Mouse (Mus musculus) stomach, postnatal 0 days (tissue): ENCODE results near the gene Map2k6. TPM values are rescaled to one million over a fixed set of nuclear protein-coding genes. Genes with fewer than 3 reads are reported as not detected.

Source experiments
- ATAC-seq: fragments of 200-750 bp; cut with Nextera tagmentation; 2 replicates; pipeline ENCODE4 v1.8.0; 2017; ENCODE audit not compliant: low FRiP score, low TSS enrichment
- DNase-seq: peaks from one replicate; pipeline ENCODE4 v3.0.0-alpha.2; 2016; ENCODE audit warnings: low spot score
- H3K27ac ChIP-seq: fragments of 300-500 bp; sonication (generic); replicated peaks from 2 replicates; pipeline ENCODE4 v1.5.1; 2014; ENCODE audit warnings: mild to moderate bottlenecking, control low read depth
- H3K27me3 ChIP-seq: fragments of 300-500 bp; sonication (generic); 2 replicates; pipeline ENCODE4 v1.6.1; 2014; ENCODE audit warnings: low read length; ENCODE audit not compliant: control insufficient read depth, insufficient read depth
- H3K36me3 ChIP-seq: fragments of 300-500 bp; sonication (generic); 2 replicates; pipeline ENCODE4 v1.6.1; 2014; ENCODE audit warnings: low read length, mixed read lengths; ENCODE audit not compliant: control insufficient read depth, insufficient read depth
- H3K4me1 ChIP-seq: fragments of 300-500 bp; sonication (generic); replicated peaks from 2 replicates; pipeline ENCODE4 v1.6.1; 2014; ENCODE audit warnings: antibody characterized with exemption; ENCODE audit not compliant: control insufficient read depth, insufficient read depth
- H3K4me2 ChIP-seq: fragments of 300-500 bp; sonication (generic); replicated peaks from 2 replicates; pipeline ENCODE4 v1.6.1; 2014; ENCODE audit warnings: low read depth, mild to moderate bottlenecking, control low read depth, moderate library complexity
- H3K4me3 ChIP-seq: fragments of 300-500 bp; sonication (generic); 2 replicates; pipeline ENCODE4 v1.5.1; 2014; ENCODE audit warnings: low read depth, low read length, control low read depth
- H3K9ac ChIP-seq: fragments of 300-500 bp; sonication (generic); 2 replicates; pipeline ENCODE4 v1.6.1; 2014; ENCODE audit warnings: mild to moderate bottlenecking, low read length, control low read depth, mixed read lengths
- H3K9me3 ChIP-seq: fragments of 300-500 bp; sonication (generic); 2 replicates; pipeline ENCODE4 v1.6.1; 2016; ENCODE audit warnings: low read length; ENCODE audit not compliant: control insufficient read depth
- CTCF ChIP-seq: IDR thresholded peaks from 2 replicates; pipeline ENCODE4 v1.5.1; 2016; ENCODE audit warnings: antibody characterized with exemption, low read depth, mild to moderate bottlenecking, moderate library complexity
- EP300 ChIP-seq: optimal IDR thresholded peaks from 2 replicates; pipeline ENCODE3; 2016; ENCODE audit warnings: antibody characterized with exemption
- WGBS: fragments of 180-500 bp; shearing (Covaris S2); extraction: QIAGEN DNeasy Blood & Tissue Kit; methylation state at CpG from one replicate; pipeline ENCODE4 v1.1.7; 2014; 5-methylcytosine and 5-hydroxymethylcytosine counted together
- polyA plus RNA-seq: library from polyadenylated mRNA; unstranded; fragments of >200 nt; fragmentation: Nextera tagmentation; extraction: Ambion mirVana; gene quantifications from 2 replicates; pipeline ENCODE4 v1.2.1, GENCODE M21; 2015

Gene Map2k6
- polyA plus RNA-seq, 1 experiment from 2014 or later: 6.0 TPM

GRCm38 (mm10) chr11:110409776-110410175, 10.9 kb downstream of the Map2k6 start:
- Histone ChIP-seq H3K9ac (no peak overlapping the region), H3K4me3 (no peak overlapping the region), H3K9me3 (no peaks in the 10 kb centered on the region), H3K4me1 (0 out of 2 replicates have a peak, but pooled peaks cover 3% of the 10 kb centered on the region), H3K27ac (no peak overlapping the region), H3K27me3 (no peaks in the 10 kb centered on the region), H3K36me3 (no peaks in the 10 kb centered on the region), H3K4me2 (no peak overlapping the region)
- ATAC-seq (no peak), DNase-seq (peak; percentile 55)
- TF ChIP-seq EP300 (no peak), CTCF (peak; percentile 60)
- 65% methylated on average over 9 of the region's 9 CpGs for WGBS

DNA sequence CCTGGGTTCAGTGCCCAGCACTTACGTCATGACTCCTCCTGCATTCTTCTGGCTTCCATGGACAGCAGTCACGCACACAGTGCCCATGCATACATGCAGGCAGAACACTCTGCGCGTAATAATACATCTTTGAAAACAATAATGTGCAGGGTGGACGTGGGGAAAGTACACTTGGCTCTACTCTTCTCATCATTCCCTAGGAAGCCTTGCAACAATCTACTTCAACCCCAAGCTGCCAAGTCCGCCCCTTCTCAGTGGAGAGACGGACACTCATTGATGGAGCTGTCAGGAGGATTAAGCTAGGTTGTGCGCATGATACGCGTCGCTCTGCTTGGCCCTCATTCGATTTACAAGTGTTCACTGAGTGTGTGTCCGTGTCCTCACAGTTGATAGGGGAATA, 12.7 kb downstream of the Map2k6 start:
- no peak overlapping the region for H3K9ac ChIP-seq
- H3K4me3 ChIP-seq: no peak overlapping the region
- no peaks in the 10 kb centered on the region for H3K36me3 ChIP-seq
- H3K9me3 ChIP-seq: no peaks in the 10 kb centered on the region
- no peaks in the 10 kb centered on the region for H3K27me3 ChIP-seq
- ATAC-seq (no peak), DNase-seq (no peak)
- no peak for TF ChIP-seq EP300
- no peak for TF ChIP-seq CTCF
- WGBS: 90% methylated on average over 13 of the region's 13 CpGs
- no peak overlapping the region for H3K27ac ChIP-seq
- no peaks in the 10 kb centered on the region for H3K4me1 ChIP-seq
- H3K4me2 ChIP-seq: no peak overlapping the region

DNA sequence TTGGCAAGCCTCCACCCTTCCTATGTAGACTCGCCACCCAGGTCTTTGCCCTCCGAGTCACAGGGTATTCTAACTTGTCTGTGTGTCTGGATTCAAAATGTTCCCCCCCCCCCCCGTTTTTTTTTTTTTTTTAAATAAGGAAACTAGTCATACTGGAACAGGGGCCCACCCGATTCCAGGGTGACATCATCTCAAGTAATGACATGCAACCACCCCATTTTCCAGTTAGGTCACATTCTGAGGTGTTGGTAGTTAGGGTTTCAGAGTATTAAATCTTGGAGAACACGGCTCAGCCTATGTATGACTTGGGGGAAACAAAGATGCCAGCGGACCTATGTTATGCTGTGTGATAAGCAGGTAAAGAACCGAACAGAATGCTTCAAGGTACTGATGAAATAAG, 15.3 kb downstream of the Map2k6 start:
- WGBS: 72% methylated on average over 7 of the region's 7 CpGs
- H3K4me3 ChIP-seq: no peak overlapping the region
- TF ChIP-seq CTCF: no peak
- no peak for TF ChIP-seq EP300
- H3K4me2 ChIP-seq: no peak overlapping the region
- H3K27ac ChIP-seq: peak overlapping the region; percentile 63; the same call in 1 of the 2 replicates
- H3K9me3 ChIP-seq: no peaks in the 10 kb centered on the region
- H3K4me1 ChIP-seq: no peaks in the 10 kb centered on the region
- H3K27me3 ChIP-seq: no peaks in the 10 kb centered on the region
- DNase-seq: no peak
- ATAC-seq: no peak
- no peaks in the 10 kb centered on the region for H3K36me3 ChIP-seq
- H3K9ac ChIP-seq: no peak overlapping the region

DNA sequence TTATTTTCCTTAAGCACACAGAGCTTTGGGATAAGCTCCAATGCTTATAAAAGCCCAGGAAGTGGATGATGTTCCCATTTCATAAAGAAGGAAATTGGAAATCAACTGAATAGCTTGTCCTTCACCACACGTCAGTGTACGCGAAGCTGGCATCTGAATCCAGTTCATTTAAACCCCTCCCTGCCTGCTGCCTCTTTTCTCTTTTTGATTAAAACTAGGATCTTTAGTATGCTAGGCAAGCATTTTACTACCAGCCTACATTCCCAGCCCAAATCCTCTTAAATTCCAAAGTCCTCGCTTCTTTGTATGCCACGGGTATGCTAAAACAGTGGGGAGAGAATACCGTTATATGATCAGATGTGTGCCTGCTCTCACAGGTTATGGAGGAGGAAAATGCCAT, 17.8 kb downstream of the Map2k6 start:
- no peak overlapping the region for H3K4me3 ChIP-seq

GRCm38 (mm10) chr11:110420463-110420862, 21.5 kb downstream of the Map2k6 start:
- Histone ChIP-seq H3K4me2 (no peak overlapping the region), H3K9me3 (no peaks in the 10 kb centered on the region), H3K9ac (no peak overlapping the region), H3K4me1 (no peaks in the 10 kb centered on the region), H3K27me3 (no peaks in the 10 kb centered on the region), H3K36me3 (no peaks in the 10 kb centered on the region), H3K27ac (no peak overlapping the region), H3K4me3 (no peak overlapping the region)
- no peak for ATAC-seq
- no peak for TF ChIP-seq CTCF
- TF ChIP-seq EP300: no peak
- DNase-seq: no peak
- WGBS: 80% methylated on average over 7 of the region's 7 CpGs

More for the DNA sequence above, 17.8 kb downstream of the Map2k6 start:
- no peaks in the 10 kb centered on the region for H3K27me3 ChIP-seq
- H3K9me3 ChIP-seq: no peaks in the 10 kb centered on the region
- no peak for DNase-seq
- no peaks in the 10 kb centered on the region for H3K4me1 ChIP-seq
- TF ChIP-seq CTCF (no peak), EP300 (no peak)
- no peak for ATAC-seq
- 58% methylated on average over 6 of the region's 6 CpGs for WGBS
- no peak overlapping the region for H3K4me2 ChIP-seq
- H3K36me3 ChIP-seq: no peaks in the 10 kb centered on the region
- no peak overlapping the region for H3K9ac ChIP-seq
- no peak overlapping the region for H3K27ac ChIP-seq

DNA sequence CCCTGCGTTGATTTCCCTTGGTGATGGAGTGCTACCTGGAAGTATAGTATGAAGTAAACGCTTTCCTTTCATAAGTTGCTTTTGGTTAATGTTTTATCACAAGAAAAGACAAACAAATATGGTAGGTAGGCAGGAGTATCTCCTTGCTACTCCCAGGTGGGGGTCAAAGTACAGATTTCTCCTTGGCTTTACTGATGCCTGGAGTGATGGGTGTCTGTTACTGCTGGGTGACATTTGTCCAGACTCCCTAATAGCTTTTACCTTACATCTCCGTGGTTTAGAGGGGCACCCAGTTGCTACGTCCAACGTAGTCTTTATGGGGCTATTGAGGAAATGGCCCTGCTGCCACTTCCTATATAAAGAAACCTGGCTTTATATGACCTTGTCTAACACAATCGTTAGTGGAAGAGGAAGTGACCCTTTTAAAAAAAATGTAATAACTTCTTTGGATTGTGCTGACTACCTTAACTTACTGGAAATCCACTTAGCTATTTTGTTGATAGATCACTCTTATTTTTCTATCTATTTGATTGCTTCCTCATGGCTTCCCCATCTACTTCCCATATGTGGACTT, 27.7 kb downstream of the Map2k6 start:
- no peak for DNase-seq
- H3K9ac ChIP-seq: no peak overlapping the region

More for the DNA sequence above, 27.7 kb downstream of the Map2k6 start:
- TF ChIP-seq EP300 (no peak), CTCF (no peak)
- Histone ChIP-seq H3K36me3 (no peaks in the 10 kb centered on the region), H3K4me2 (no peak overlapping the region), H3K4me3 (no peak overlapping the region), H3K27ac (0 out of 2 replicates have a peak overlapping the region, but pooled peaks have one; percentile 8), H3K9me3 (no peaks in the 10 kb centered on the region), H3K27me3 (no peaks in the 10 kb centered on the region), H3K4me1 (peaks cover 3% of the 10 kb centered on the region)
- peak; percentile 14; the same call in 1 of the 2 replicates for ATAC-seq
- WGBS: 72% methylated on average over 6 of the region's 6 CpGs
